Comparison of ENCODE assay signal across 8 mouse cellular contexts in the genomic region with DNA sequence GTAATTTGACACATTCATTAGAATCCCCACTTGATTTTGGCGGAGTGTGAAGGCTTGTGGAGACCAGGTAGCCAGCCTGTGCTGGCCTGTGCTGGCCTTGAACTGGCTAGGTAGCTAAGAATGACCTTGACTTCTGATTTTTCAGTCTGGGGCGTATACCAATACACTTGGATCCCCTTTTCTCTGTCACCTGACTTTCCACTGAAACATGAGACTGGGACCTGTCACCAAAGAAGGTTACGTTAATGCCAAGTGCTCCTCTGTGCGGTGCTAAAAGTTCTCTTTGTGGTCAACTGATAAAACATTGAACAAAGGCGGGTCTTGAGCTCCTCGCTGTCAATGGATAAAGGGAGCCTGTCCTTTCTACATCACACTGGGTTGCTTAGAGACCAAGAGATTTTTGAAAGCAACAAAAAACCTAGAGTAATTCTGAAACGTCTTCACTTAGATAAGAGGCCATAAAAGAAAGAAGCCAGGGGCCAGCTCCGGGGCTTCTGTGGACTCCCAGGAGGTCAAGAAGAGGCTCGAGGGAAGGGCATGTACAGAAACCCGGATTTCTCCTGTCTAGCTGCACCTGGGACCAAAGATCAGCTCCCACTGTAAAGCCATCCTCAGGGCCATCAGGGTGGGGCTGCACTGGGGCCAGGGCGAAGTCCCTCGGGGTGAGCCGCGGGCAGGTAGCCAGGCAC.
DNase-seq lines count a peak whose midpoint lies in the region; ATAC-seq lines count a peak whose summit lies in the region.

No protein-coding gene starts in this region.

- H3K4me1 ChIP-seq in megakaryocyte, embryonic 14.5 days = peaks cover 28% of the 10 kb centered on the region
- H3K4me1 ChIP-seq in neural tube, embryonic 13.5 days (replicated peaks) = peaks cover 21% of the 10 kb centered on the region

- WGBS in neural tube, embryonic 13.5 days = 13% methylated on average over 14 of the region's 14 CpGs

- H3K4me2 ChIP-seq in neural tube, embryonic 13.5 days = peak overlapping the region; percentile 72

- no peak for ATAC-seq in megakaryocyte, adult 5-6 weeks (ENCODE audit: poor library complexity, severe bottlenecking)
- no peak; the same call in 1 of the 2 replicates for ATAC-seq in neural tube, embryonic 13.5 days (ENCODE audit: low read depth)

- H3K9me3 ChIP-seq in megakaryocyte, embryonic 14.5 days = no peaks in the 10 kb centered on the region
- no peaks in the 10 kb centered on the region for H3K9me3 ChIP-seq in neural tube, embryonic 13.5 days

- H3K27me3 ChIP-seq in megakaryocyte, embryonic 14.5 days (replicated peaks) = peaks cover 14% of the 10 kb centered on the region
- peaks cover 28% of the 10 kb centered on the region for H3K27me3 ChIP-seq in neural tube, embryonic 13.5 days

- H3K36me3 ChIP-seq in megakaryocyte, embryonic 14.5 days (replicated peaks; ENCODE audit: low read length) = no peaks in the 10 kb centered on the region
- H3K36me3 ChIP-seq in neural tube, embryonic 13.5 days = no peaks in the 10 kb centered on the region

- peak overlapping the region; percentile 91 for H3K4me3 ChIP-seq in megakaryocyte, embryonic 14.5 days (replicated peaks)
- peak overlapping the region; percentile 28 for H3K4me3 ChIP-seq in neural tube, embryonic 13.5 days

- no peak overlapping the region for H3K27ac ChIP-seq in neural tube, embryonic 13.5 days (replicated peaks)

- peak overlapping the region; percentile 64 for H3K9ac ChIP-seq in neural tube, embryonic 13.5 days

- DNase-seq in heart, adult 8-10 months (ENCODE audit: low spot score) = peak; percentile 16
- peak; percentile 27 for DNase-seq in kidney, postnatal 10 days
- DNase-seq in adrenal gland, postnatal 14 days = no peak
- DNase-seq in spleen, adult 18-20 months = no peak
- DNase-seq in lung, postnatal 36 days = no peak

Comparison
In these comparisons a context has a peak if more than half of its experiments do, and no peak if none do; other contexts are left out.
1. DNase-seq: peak in heart, adult 8-10 months (single experiment) and kidney, postnatal 10 days (single experiment); none in adrenal gland, postnatal 14 days (single experiment), spleen, adult 18-20 months (0 of 2) and lung, postnatal 36 days (single experiment).